Mouse (Mus musculus) cortical plate, adult 2 months (tissue): ENCODE measurements around the gene Mrc2.

ENCODE experiments used
- CTCF ChIP-seq: fragments of 200-500 bp; IDR thresholded peaks from 2 replicates; pipeline ENCODE4 v1.5.1; 2011; ENCODE audit warnings: mild to moderate bottlenecking, control low read depth, low read length; ENCODE audit not compliant: insufficient read depth; ENCODE audit errors: extremely low read depth
- POLR2A ChIP-seq: fragments of 200-500 bp; IDR thresholded peaks from 2 replicates; pipeline ENCODE4 v1.6.1; 2011; ENCODE audit warnings: mild to moderate bottlenecking, low read length, control low read depth; ENCODE audit not compliant: insufficient read depth; ENCODE audit errors: extremely low read depth

DNA sequence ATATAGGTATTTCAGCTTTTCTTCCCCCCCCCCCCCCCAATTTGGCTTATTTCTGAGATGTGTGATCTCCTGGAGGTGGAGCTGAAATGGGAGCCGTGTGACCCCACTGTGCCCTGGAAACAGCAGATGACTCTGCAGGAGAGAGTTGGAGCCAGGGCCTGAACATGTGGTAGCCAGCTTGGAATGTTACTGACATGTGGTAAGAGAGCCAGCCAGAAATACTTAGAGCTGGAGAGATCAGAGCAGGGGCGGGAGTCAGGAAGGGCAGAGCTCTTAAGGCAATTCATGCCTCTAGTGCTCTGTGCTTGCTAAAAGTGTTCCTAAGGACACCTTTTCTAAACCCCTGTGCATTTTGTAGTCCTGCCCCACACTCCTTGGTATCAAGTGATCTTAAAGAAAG lies 10.0 kb upstream of the Mrc2 start:
- TF ChIP-seq CTCF (no peak), POLR2A (no peak)
